Mouse (Mus musculus) heart, adult 2 months (tissue): ENCODE measurements around the gene Idh3b.

Source experiments
- CTCF ChIP-seq: fragments of 200-600 bp; IDR thresholded peaks from 2 replicates; pipeline ENCODE4 v1.8.1; 2022; ENCODE audit warnings: antibody characterized with exemption, mild to moderate bottlenecking, moderate library complexity
- POLR2A ChIP-seq: fragments of 200-500 bp; IDR thresholded peaks from 2 replicates; pipeline ENCODE4 v1.6.1; 2011; ENCODE audit warnings: mild to moderate bottlenecking, low read depth, low read length, control low read depth; ENCODE audit not compliant: insufficient read depth

- no peak for TF ChIP-seq CTCF
- TF ChIP-seq POLR2A, result no peak
These were observed 45.2 kb upstream of the Idh3b start for GRCm38 (mm10) chr2:130329502-130329901.
